Mouse (Mus musculus) liver, adult 2 months (tissue): Measurements from ENCODE around the gene AW011738. TPM values are rescaled to one million over a fixed set of nuclear protein-coding genes. Genes with fewer than 3 reads are reported as not detected.

Source experiments
- DNase-seq: peaks from one replicate; pipeline ENCODE4 v3.0.0-alpha.2; 2011; ENCODE audit warnings: low read depth, low spot score; ENCODE audit errors: extremely low read depth
- H3K27ac ChIP-seq: fragments of 200-500 bp; replicated peaks from 2 replicates; pipeline ENCODE4 v1.5.1; 2012; ENCODE audit warnings: low read depth, mild to moderate bottlenecking, control low read depth, inconsistent platforms, low read length; ENCODE audit not compliant: insufficient read depth
- H3K27me3 ChIP-seq: fragments of 200-500 bp; 2 replicates; pipeline ENCODE4 v1.6.1; 2012; ENCODE audit warnings: mild to moderate bottlenecking, moderate library complexity, low read length, inconsistent platforms; ENCODE audit not compliant: control insufficient read depth, insufficient read depth
- H3K36me3 ChIP-seq: fragments of 200-500 bp; 2 replicates; pipeline ENCODE4 v1.6.1; 2012; ENCODE audit warnings: low read length, inconsistent platforms; ENCODE audit not compliant: control insufficient read depth, insufficient read depth
- H3K4me1 ChIP-seq: fragments of 200-500 bp; 2 replicates; pipeline ENCODE4 v1.6.1; 2011; ENCODE audit warnings: low read length; ENCODE audit not compliant: control insufficient read depth, insufficient read depth
- H3K4me3 ChIP-seq: fragments of 200-500 bp; 2 replicates; pipeline ENCODE4 v1.5.1; 2011; ENCODE audit warnings: low read depth, mild to moderate bottlenecking, control low read depth, low read length, moderate library complexity; ENCODE audit not compliant: insufficient read depth
- H3K79me2 ChIP-seq: fragments of 200-500 bp; 2 replicates; pipeline ENCODE4 v1.6.1; 2012; ENCODE audit warnings: inconsistent platforms, mild to moderate bottlenecking, low read length, moderate library complexity; ENCODE audit not compliant: control insufficient read depth, insufficient read depth
- H3K9ac ChIP-seq: fragments of 200-500 bp; 2 replicates; pipeline ENCODE4 v1.6.1; 2012; ENCODE audit warnings: low read depth, mild to moderate bottlenecking, control low read depth, inconsistent platforms, low read length
- CTCF ChIP-seq: fragments of 200-500 bp; IDR thresholded peaks from 2 replicates; pipeline ENCODE4 v1.5.1; 2011; ENCODE audit warnings: low read depth, low read length, control low read depth
- POLR2A ChIP-seq: fragments of 200-500 bp; IDR thresholded peaks from 2 replicates; pipeline ENCODE4 v1.6.1; 2011; ENCODE audit warnings: low read length, control low read depth; ENCODE audit not compliant: insufficient read depth; ENCODE audit errors: extremely low read depth
- WGBS: fragments of 180-500 bp; shearing (Covaris S2); methylation state at CpG from one replicate; pipeline ENCODE4 v1.1.7; 2018; 5-methylcytosine and 5-hydroxymethylcytosine counted together
- polyA plus RNA-seq: library from polyadenylated mRNA; depleted of rRNA; stranded (reverse); fragments of >200 nt; gene quantifications from 2 replicates; pipeline ENCODE4 v1.2.3, GENCODE M21; 2012
- total RNA-seq: library from RNA; depleted of rRNA; stranded (reverse); fragments of >200 nt; gene quantifications from 2 replicates; pipeline ENCODE4 v1.2.3, GENCODE M21; 2014

The AW011738 gene
- total and polyA plus RNA-seq, 2 experiments, result 2.5 to 3.7 TPM

- DNase-seq, result peak; percentile 72
- peaks cover 4% of the 10 kb centered on the region for H3K36me3 ChIP-seq
Measured at GRCm38 (mm10) chr4:156235808-156236533, 32.9 kb downstream of the AW011738 start, which contains the start of gene Noc2l. Gene Noc2l, plus strand, starts transcription at chr4:156236010.

GRCm38 (mm10) chr4:156236651-156237447, 33.7 kb downstream of the AW011738 start:
- H3K9ac ChIP-seq, result peak overlapping the region; percentile 64
- no peak for TF ChIP-seq POLR2A
- TF ChIP-seq CTCF, result no peak
- H3K36me3 ChIP-seq, result peaks cover 7% of the 10 kb centered on the region
- WGBS, result 41% methylated on average over 57 of the region's 60 CpGs
- H3K4me1 ChIP-seq, result no peaks in the 10 kb centered on the region
- H3K4me3 ChIP-seq, result peak overlapping the region; percentile 86
- H3K27ac ChIP-seq, result no peak overlapping the region
- no peak for DNase-seq
- no peaks in the 10 kb centered on the region for H3K27me3 ChIP-seq
- peaks cover 6% of the 10 kb centered on the region; the same call in 1 of the 2 replicates for H3K79me2 ChIP-seq

More at GRCm38 (mm10) chr4:156235808-156236533, 32.9 kb downstream of the AW011738 start, which contains the start of gene Noc2l:
- peak within 1 kb of the TSS; percentile 75 for H3K27ac ChIP-seq
- peaks cover 6% of the 10 kb centered on the region; the same call in 1 of the 2 replicates for H3K79me2 ChIP-seq
- H3K27me3 ChIP-seq, result no peaks in the 10 kb centered on the region
- peak within 1 kb of the TSS; percentile 88 for H3K9ac ChIP-seq
- H3K4me1 ChIP-seq, result no peaks in the 10 kb centered on the region
- no peak for TF ChIP-seq CTCF
- peak; percentile 51; the same call in 1 of the 2 replicates for TF ChIP-seq POLR2A
- peak within 1 kb of the TSS; percentile 86 for H3K4me3 ChIP-seq
- under 1% methylated on average over 90 of the region's 90 CpGs for WGBS

- peaks cover 4% of the 10 kb centered on the region for H3K27me3 ChIP-seq
- WGBS, result 67% methylated on average over 11 of the region's 11 CpGs
- H3K4me1 ChIP-seq, result peaks cover 4% of the 10 kb centered on the region; the same call in 1 of the 2 replicates
- no peak for DNase-seq
- no peak overlapping the region for H3K4me3 ChIP-seq
- H3K27ac ChIP-seq, result no peak overlapping the region
- no peak overlapping the region for H3K9ac ChIP-seq
- peaks cover 21% of the 10 kb centered on the region for H3K36me3 ChIP-seq
- H3K79me2 ChIP-seq, result no peaks in the 10 kb centered on the region
- TF ChIP-seq POLR2A (no peak), CTCF (no peak)
Measured at GRCm38 (mm10) chr4:156249567-156249966, 46.5 kb downstream of the AW011738 start.

GRCm38 (mm10) chr4:156251081-156251480, 48.0 kb downstream of the AW011738 start:
- no peak overlapping the region for H3K4me3 ChIP-seq
- H3K27me3 ChIP-seq, result peaks cover 15% of the 10 kb centered on the region
- no peak overlapping the region for H3K9ac ChIP-seq
- H3K4me1 ChIP-seq, result peaks cover 4% of the 10 kb centered on the region; the same call in 1 of the 2 replicates
- WGBS, result 78% methylated on average over 8 of the region's 8 CpGs
- no peak overlapping the region for H3K27ac ChIP-seq
- TF ChIP-seq POLR2A (no peak), CTCF (no peak)
- H3K79me2 ChIP-seq, result no peaks in the 10 kb centered on the region
- DNase-seq, result no peak
- peaks cover 9% of the 10 kb centered on the region for H3K36me3 ChIP-seq

- TF ChIP-seq POLR2A (no peak), CTCF (no peak)
- Histone ChIP-seq H3K79me2 (no peaks in the 10 kb centered on the region), H3K27me3 (peaks cover 15% of the 10 kb centered on the region), H3K36me3 (peaks cover under 1% of the 10 kb centered on the region; the same call in 1 of the 2 replicates), H3K4me3 (no peak overlapping the region), H3K27ac (no peak overlapping the region), H3K9ac (no peak overlapping the region), H3K4me1 (peaks cover 4% of the 10 kb centered on the region; the same call in 1 of the 2 replicates)
- WGBS, result 36% methylated on average over 7 of the region's 7 CpGs
- DNase-seq, result no peak
Measured at GRCm38 (mm10) chr4:156252140-156252539, 49.0 kb downstream of the AW011738 start.
